Mouse (Mus musculus): ENCODE measurements around the gene Sptb. TPM values are rescaled to one million over a fixed set of nuclear protein-coding genes. Genes with fewer than 3 reads are reported as not detected.

The Sptb gene
- total RNA-seq (2021), result 10 to 100 TPM; 88.4 to 94.2 TPM

DNA sequence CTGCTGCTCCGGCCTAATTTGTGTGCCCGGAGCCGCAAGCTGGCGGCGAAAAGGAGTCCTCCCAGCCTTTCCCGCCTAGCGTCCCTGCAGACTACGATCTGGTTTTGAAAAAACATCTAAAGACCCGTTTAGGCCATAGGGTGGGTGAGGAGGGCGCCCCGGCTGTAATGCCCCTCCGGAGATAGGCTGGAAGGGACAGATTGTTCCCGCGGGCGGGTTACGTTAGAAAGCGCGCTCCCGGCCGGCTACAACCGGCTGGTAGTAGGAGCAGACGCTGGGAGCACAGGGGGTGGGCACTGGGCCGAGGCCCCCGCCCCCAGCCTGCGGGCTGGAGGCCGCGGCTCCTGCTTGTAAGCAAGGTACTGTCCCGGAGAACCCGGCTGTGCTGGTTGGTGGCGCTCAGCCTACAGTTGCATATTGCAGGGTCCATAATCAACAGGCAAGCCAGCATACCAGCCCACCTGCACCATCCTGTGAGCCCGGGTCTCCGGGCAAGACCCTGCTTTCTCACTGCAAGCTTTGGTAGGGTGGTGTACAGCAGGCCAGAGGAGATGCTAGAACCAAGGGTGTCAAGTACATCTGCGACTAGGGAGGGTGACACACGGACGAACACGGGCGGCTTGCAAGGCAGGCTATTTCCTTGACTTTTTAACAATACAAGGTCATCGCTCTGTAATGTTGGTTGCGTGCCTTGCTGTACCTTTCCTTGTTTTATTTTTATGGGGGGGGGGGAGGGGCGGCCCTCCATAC, at the start of gene Sptb:
Sptb (minus strand) TSS at position 197 of the 750 bp plus-strand sequence.
- intact Hi-C loops (cut with DNase I), result no loop called here

DNA sequence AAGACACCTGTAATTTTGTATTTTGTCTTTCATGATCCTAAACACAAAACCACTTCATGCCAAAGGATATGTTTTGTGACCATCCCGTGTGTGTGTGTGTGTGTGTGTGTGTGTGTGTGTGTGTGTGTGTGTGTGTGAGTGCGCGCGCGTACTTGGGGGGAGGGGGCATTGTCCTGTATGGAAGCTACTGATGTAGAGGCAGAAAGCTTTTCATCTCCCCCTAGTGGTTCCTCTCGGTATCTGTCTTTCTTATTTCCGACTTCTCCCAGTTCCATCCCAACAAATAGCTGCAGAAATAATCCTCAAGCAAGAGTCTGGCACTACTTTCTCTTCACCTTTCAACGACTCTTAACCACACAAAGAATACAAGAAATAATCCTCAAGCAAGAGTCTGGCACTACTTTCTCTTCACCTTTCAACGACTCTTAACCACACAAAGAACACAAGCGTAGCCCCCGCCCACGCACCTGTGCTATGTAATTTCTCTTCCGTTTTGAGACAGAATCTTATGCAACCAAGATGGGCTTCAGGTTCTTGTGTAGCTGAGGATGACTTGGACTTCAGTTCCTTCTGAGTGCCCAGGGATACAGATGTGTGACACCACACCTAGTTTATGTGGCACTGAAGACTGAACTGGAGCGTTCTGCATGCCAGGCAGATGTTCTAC, 42.4 kb upstream of the Sptb start:
- peak in 1 of 2 experiments; percentile 13 for DNase-seq
- intact Hi-C loops (cut with DNase I), result no loop called here

More for the DNA sequence above, at the start of gene Sptb:
- DNase-seq, result peak in 1 of 2 experiments; percentile 43

DNA sequence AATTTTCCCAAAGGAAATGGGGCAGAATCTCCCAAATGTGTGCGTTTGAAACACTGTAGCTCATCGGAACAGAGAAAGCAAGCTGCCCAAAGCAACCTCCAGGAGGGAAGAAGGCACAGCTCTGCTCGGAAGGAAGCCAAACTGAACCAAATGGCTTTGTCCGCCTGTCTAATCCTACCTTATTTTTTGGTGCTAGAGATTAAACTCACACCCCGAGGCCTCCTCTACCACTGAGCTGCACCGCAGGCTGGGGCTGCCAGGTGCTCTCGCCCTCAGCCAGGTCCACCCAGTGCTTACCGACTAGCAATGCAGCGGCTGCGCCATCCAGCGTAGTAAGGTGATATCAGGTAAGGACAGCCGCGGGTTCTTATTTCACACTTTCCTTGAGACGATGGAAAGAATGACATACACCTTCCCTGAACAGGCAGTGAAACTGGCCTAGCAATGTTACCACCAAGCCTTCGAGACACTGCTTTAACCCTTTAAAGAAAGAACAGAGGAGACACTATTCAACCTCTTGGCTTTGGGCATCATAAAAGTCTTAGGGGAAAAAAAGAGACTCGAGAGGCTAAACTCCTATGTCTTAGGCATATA, 40.6 kb upstream of the Sptb start:
- no peak for DNase-seq
- intact Hi-C loops (cut with DNase I), result no loop called here

DNA sequence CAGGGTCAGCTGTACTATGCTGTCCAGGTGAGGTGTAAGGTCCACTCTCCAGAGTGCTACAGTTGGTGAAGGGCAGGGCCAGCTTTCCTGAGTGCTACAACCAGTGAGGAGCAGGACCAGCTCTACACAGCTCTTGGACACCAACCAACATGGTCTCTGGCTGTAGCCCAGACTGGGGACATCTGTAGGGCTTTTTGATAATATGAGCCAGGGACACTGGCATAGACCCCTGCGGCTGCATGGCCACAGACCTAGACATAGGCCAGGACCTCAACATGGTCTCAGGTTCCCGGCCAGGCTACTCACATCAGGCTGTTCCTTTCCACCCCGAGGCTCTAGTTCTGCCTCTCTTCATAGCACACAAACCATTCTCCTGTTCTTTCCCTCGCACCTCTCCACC, 17.6 kb upstream of the Sptb start:
- DNase-seq, result no peak
- intact Hi-C loops (cut with DNase I), result no loop called here

DNA sequence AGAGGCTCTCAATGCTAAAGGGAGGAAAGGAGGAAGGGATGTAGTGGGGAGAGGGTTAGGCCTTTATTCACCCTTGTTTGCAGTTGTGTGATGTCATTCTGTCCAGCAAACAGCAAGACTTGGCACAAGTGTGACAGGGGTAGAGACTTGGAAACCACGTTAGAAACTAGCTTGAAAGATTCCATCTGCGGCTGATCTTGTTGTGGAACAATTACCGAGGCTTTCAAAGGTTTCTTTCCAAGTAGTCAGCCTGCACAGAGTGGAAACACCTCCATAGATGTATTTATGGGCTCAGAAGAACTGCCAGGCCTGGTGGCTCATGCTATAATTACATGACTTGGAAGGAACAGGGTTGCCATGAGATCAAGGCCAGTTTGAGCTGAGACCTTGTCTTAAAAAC, 11.7 kb upstream of the Sptb start:
- no peak for DNase-seq
- intact Hi-C loops (cut with DNase I), result loop anchor here (5.0 kb wide), 1 partner anchor 225 kb away; no protein-coding TSS in a partner anchor

DNA sequence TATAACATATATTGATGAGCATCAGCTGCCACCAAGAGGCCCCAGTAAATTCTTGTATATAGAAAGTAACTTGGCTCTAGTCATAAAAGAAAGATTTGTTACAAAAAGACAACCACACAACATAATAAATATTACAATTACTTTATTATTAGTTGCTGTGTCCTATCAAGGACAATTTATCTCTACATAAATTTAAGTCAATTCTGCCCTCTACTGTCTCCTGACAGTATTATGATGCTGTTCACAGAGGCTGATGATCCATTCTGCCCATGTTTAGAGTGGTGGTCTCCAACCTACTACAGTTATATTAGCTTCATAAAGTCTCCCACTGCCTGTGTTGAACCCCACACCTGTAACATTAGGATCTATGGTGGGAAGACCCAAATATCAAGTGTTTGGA, 10.2 kb upstream of the Sptb start:
- DNase-seq, result no peak
- intact Hi-C loops (cut with DNase I), result loop anchor here (5.0 kb wide), 1 partner anchor 223 kb away; no protein-coding TSS in a partner anchor

DNA sequence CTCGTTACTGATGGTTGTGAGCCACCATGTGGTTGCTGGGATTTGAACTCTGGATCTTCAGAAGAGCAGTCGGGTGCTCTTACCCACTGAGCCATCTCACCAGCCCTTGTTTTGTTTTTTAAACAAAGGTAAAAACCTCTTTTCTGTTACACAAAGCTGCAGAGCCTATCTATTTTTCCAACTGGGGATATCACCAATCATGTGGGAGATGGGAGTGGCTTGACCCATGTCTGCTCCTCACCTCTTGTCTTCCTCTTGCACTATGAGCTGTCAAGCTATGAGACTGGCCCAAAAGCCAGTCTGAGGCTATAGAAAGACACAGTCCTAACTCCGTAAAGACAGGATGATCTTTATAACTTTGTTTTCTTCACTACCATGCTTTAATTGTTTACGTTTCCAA, 8.0 kb upstream of the Sptb start:
- DNase-seq, result no peak
- intact Hi-C loops (cut with DNase I), result loop anchor here (2.0 kb wide), 1 partner anchor 68 kb away; no protein-coding TSS in a partner anchor

DNA sequence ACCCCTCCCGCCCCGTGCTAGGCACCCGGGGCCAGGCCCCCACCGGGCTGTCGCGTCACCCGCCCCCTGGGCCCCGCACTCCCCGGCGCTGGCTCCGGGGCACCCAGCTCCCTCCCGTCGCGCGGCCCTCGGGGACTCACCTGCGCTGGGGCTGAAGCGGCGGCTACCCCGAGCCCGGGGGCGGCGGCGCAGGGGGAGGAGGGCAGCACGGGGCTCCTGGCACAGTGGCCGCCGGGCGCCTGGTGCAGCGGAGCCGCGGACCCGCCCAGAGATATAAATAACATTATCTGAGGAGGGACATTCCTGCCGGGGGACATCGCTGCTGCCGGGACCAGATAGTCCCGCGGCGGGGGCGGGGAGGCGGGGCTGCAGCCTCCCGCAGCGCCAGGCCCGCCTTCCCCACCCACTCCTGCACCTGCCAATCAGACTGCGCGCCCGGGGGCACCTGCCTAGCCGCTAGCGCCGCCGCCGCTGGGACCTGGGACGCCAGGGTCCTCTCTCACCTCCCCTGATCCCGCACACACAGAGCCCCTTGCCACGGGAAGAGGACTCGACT, 474 bp downstream of the Sptb start:
- intact Hi-C loops (cut with DNase I), result no loop called here

DNA sequence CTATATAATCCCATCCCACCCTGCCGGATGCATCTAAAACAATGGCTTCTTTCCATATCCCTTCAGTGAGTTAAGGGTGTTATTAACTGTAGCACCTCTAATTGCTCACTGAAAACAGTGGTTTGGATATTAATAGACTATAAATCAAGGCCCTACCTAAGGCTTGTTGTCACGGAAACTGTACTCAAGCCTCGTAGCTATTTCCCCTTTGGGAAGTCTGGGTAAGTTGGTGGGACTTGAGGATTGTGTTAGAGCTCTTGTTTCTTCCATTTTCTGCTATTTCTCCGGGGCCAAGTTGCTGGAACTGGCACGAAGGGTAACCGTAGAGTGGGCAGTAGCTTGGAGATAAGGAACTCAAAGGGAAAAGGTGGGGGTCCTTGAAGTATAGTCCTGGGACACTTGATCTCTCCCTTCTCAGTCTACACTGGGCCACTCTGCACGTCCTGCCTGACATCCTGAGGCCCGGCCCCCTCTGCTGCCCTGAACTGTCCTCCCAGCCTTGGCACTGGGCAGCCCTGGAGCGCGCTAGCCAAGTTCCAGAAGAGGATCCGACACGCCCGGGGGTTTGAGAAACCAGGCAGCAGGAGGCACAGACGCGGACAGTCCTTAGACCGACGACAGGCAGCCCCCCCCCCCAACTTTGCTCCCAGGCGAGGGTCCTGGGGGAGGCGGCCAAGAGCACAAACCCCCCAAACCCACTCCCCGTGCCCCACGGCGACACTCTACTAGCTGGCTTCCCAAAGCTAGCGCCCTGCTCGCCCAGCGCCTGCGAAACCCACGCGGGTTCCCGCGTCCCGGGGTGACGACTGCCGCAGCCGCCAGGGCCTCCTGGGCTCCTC, 1.2 kb downstream of the Sptb start:
- intact Hi-C loops (cut with DNase I), result no loop called here
- DNase-seq, result peak; percentile 58 to 64

More for the DNA sequence above, 474 bp downstream of the Sptb start:
- peak; percentile 65 to 75 for DNase-seq

DNA sequence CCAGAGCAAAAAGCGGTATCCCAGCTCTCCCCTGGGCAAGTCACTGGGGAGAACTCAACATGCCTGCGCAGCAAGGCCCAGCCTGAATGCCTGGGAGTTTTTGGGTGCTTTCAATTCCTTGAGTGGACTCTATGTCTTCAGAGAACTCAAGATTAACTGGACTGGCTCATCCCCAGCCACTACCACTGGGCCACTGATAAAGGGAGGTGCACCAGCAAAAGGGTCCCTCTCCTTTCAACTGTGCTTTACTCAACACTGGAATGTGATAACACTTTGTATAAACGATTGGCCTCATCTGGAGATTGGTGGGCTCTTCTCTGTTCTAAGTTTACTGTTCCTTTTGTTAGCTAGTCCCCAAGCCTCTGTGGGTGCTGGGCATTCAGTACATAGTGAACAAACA, 2.2 kb downstream of the Sptb start:
- intact Hi-C loops (cut with DNase I), result no loop called here
- DNase-seq, result no peak

DNA sequence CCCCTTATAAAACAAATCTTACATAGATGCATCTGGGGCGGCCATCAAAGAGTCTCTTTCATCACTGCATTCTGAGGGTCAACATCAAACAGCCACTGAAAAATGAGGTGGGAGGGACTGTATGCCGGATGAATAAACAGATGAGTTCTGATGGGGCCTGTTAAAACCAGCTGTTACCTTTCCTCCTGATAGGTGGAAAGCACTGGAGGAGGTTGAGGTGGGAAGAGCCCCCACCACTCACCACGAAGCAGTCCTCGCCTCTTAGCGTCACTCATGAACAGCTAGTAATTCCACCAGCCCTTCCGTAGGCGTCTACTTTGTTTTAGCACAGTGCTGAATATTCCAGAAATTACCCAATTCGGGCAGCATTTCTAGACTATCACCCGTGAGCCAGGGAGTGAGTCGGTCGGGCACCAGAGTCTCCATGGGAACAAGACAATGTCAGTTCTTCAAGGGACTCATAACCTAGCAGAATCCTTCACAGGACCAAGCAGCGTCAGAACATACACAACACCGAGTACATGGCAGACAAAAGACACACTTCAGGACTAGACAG, 13.9 kb downstream of the Sptb start:
- DNase-seq, result no peak
- intact Hi-C loops (cut with DNase I), result no loop called here

DNA sequence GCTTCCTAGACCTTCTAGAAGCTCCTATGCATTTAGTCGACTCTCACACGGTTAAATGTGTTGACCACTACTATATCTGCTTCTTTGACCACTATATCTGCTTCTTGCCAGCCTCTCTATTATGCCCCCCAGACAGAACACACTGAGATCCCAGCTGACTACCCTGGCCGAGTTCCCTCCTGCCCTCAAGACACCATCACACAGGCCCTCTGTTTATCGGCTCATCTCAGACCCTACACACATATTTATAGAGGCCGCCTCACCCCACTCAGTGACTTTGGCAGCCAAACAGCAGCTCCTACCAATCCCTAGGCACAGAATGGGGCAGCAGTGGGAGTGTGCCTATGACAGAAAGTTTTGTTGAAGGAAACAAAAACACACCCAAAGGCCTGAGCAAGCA, 14.6 kb downstream of the Sptb start:
- no peak for DNase-seq
- intact Hi-C loops (cut with DNase I), result no loop called here

DNA sequence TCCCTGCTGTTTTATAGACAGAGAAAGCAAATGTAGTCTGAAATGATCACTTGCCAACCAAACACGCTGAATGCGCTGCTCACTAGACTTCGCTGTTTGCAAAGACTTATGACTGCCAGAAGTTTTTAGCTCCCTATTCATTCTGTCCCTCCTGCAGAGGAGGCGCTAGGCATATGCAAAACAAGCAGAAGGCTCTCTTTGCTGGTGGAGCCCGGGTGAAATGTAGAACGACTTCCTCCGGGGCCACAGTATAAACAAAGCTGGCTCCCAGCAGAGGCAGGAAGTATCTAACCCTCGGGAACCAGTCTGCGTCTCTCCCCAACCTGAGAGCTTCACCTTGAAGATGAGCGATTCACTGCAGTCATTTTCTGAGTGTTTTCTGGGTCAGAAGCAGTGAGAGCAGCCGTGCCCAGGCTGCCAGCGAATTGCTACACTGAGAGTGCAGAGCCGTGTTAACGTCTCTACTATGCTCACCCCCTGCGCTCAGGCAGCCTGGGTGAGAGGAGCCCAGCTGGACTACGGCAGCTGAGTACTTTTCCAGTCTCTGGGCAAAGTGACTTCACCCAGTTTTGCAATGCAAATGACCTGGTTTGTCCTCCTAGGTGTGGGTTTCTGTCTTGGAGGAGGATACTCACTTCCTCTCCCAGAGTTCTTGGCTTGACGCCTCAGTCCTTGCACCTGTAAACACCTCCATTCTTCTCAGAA, 15.4 kb downstream of the Sptb start:
- no peak for DNase-seq
- intact Hi-C loops (cut with DNase I), result no loop called here

DNA sequence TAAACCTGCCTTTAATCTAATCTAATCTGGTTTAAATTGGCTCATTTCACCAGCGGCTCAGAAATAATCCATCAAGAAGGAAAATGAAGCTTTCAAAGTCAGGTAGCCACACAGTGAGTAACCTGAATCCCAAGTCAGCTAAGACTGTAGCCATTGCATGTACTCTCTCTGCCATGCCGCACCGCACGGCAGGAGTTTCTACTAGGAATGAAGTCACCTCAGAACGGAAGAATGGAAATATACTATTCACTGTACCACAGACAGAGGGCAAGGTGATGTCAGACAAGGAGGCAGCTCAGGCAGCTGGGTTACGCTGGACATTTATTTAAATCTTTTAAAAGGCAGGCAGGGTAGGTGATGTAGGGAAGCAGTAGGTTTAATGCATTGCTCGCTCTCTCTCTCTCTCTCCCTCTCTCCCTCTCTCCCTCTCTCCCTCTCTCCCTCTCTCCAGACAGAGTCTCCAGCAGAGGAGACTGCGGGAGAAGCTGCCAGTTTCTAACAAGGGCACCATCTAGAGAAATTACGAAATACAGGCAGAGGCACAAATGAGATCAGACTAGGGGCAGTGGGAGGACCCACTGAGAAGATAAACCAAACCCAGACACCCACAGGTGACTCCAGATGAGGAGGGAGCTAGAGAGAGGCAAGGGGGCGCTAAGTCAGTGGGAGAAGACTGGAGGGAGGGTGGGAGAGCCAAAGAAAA, 22.7 kb downstream of the Sptb start:
- intact Hi-C loops (cut with DNase I), result no loop called here
- no peak for DNase-seq

DNA sequence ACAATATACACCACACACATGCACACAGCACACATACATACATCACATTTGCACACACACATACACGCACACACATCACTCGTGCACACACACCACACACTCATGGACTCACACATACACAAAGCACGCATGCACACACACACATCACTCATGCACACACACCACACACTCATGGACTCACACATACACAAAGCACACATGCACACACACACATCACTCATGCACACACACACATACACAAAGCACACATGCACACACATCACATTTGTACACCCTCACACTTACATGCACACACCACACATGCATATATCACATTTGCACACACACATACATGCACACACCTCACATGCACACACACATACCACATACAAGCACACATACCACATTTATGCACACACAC, 24.7 kb downstream of the Sptb start:
- intact Hi-C loops (cut with DNase I), result no loop called here
- DNase-seq, result no peak

DNA sequence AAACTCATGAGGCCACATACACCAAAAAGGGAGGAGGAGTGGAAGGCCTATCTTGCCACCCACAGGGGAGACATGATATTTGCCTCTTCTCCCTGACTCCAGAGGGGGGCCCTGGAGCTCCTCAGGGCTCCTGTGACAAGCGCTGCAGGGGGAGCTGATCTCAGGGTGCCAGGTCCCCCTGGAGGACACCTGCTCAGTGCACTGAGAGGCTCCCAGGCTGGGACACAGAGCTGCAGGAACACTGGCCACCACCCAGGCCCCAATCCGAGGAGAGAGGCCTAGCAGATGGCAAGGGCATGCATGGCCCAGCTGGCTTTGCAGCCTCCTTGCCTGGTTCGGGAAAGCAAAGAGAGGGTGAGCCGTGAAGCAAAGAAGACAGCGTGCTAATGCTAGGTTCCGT, 25.9 kb downstream of the Sptb start:
- intact Hi-C loops (cut with DNase I), result no loop called here
- DNase-seq, result no peak

DNA sequence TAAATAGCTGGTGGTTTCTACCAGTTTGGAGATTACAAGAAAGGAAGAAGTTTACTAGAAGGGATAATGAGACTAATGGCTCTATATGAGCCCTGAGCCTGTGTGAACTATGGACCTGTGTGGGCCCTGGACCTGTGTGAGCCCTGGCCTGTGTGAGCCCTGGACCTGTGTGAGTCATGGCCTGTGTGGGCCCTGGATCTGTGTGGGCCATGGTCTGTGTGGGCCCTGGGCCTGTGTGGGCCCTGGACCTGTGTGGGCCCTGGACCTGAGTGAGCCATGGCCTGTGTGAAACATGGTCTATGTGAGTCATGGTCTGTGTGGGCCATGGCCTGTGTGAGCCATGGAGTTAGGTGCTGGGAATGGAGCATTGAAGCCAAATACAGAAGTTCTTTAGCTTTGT, 28.4 kb downstream of the Sptb start:
- DNase-seq, result no peak
- intact Hi-C loops (cut with DNase I), result no loop called here

DNA sequence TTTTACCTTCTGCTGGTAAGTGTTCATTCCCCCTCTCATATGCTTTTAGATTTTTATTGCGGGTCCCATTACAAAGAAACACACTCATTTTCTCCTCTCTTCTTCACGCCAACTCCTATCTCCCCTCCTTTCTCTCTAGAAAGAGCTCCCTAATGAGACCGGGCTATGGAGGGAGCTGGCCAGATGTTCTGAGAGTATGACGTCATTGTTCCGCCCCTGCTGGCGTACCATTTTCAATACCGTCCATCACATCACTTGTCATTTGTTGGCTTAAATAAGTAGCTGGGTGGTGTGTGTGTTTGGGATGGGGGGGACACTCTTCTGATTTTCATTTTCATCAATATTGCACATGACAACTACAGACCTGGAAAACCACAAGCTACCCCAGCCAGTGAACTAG, 33.3 kb downstream of the Sptb start:
- DNase-seq, result no peak
- intact Hi-C loops (cut with DNase I), result no loop called here

DNA sequence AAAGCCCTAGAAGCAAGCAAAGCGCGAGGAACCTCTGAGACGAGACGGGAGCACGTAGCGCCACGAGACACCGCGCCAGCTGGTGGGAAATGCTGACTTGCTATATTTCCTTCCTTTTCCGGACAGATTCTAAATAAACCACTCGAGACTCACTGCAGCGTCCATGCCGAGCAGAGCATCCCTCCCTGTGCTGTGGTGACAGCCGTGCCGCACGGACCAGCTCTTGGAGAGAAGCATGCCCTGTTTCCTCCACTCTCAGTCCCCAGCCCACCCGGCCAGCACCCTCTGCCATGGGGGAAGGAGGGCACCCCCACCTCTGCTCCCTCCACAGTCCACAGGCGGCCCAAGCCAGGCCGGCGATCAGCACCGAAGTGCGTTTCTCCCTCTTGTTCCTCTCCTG, 33.9 kb downstream of the Sptb start:
- no peak for DNase-seq
- intact Hi-C loops (cut with DNase I), result no loop called here
